Mouse (Mus musculus): ENCODE results near the gene Sema3g.

GRCm38 (mm10) chr14:31199599-31199998 lies 18.1 kb upstream of the Sema3g start:
- TF ChIP-seq CTCF (IDR thresholded peaks at IDR 0.05; ENCODE audit: low read depth): no peak
- no peak for TF ChIP-seq EP300 (IDR thresholded peaks at IDR 0.05; ENCODE audit: low read depth)

All from liver, embryonic 14.5 days (tissue).